Mouse (Mus musculus): Measurements from ENCODE around the gene Zfp683. TPM values are rescaled to one million over a fixed set of nuclear protein-coding genes. Genes with fewer than 3 reads are reported as not detected.

The Zfp683 gene
- polyA plus RNA-seq, 1 experiment: 3.6 TPM

DNA sequence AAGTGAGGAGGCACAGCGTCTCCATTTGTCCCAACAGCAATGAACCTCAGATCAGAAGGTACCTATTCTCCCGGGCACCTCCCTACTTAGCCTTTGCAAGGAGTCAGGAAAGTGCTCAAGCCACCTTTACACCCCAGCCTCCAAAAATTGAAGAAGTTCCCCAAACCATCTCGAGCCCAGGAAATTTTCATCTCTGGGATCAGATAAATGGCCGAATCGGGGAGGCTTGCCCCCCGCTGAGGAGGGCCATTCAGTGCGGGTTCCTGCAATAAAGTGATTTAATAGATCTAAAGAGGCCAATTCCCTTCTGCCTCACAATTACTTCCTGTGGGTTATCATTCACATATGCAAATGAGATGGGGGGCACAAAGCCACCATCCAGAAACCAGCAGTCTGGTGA is 37.4 kb upstream of the Zfp683 start:
- no peaks in the 10 kb centered on the region for H3K36me3 ChIP-seq (ENCODE audit: control insufficient read depth, insufficient read depth, low read length)
- no peaks in the 10 kb centered on the region; the same call in none of the 2 replicates for H3K4me1 ChIP-seq (ENCODE audit: control insufficient read depth, insufficient read depth, insufficient read length)
- H3K27me3 ChIP-seq (ENCODE audit: control insufficient read depth, insufficient read depth, low read length): peaks cover 19% of the 10 kb centered on the region
- H3K4me3 ChIP-seq (ENCODE audit: extremely low read depth, insufficient read depth, insufficient read length): no peak overlapping the region
- no peak for DNase-seq (ENCODE audit: low read depth in 1 of 2, low spot score in 2 of 2)
- WGBS: 26% methylated on average over 7 of the region's 7 CpGs
- TF ChIP-seq POLR2A (IDR thresholded peaks at IDR 0.05; ENCODE audit: low read depth, low read length) (no peak), CTCF (IDR thresholded peaks at IDR 0.05; ENCODE audit: extremely low read depth, insufficient read depth, insufficient read length, insufficient replicate concordance) (no peak)
- H3K27ac ChIP-seq (ENCODE audit: insufficient read depth, low read length): no peak overlapping the region

DNA sequence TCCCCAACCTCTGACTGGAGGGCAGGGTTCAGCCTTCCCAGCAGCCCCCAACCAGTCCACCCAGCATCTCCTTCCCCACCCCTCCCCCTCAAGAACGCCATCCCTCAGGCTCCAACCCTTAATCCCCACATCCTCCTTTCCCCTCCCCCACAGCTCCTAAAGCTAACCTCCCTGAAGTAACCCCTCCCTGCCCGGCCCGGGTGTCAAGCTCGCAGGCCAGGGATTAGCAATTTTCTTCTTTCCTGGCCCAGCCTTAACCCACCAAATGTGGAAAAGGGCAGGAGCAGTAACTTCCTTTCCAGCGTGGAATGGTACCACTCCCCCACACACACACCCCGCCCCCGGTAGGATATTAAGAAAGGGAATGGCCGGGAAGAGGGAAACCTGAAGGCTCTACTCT is 36.9 kb upstream of the Zfp683 start:
- no peak for TF ChIP-seq CTCF (IDR thresholded peaks at IDR 0.05; ENCODE audit: extremely low read depth, insufficient read depth, insufficient read length, insufficient replicate concordance)
- TF ChIP-seq POLR2A (IDR thresholded peaks at IDR 0.05; ENCODE audit: low read depth, low read length): no peak
- H3K4me3 ChIP-seq (ENCODE audit: extremely low read depth, insufficient read depth, insufficient read length): no peak overlapping the region
- WGBS: 9% methylated on average over 8 of the region's 8 CpGs

DNA sequence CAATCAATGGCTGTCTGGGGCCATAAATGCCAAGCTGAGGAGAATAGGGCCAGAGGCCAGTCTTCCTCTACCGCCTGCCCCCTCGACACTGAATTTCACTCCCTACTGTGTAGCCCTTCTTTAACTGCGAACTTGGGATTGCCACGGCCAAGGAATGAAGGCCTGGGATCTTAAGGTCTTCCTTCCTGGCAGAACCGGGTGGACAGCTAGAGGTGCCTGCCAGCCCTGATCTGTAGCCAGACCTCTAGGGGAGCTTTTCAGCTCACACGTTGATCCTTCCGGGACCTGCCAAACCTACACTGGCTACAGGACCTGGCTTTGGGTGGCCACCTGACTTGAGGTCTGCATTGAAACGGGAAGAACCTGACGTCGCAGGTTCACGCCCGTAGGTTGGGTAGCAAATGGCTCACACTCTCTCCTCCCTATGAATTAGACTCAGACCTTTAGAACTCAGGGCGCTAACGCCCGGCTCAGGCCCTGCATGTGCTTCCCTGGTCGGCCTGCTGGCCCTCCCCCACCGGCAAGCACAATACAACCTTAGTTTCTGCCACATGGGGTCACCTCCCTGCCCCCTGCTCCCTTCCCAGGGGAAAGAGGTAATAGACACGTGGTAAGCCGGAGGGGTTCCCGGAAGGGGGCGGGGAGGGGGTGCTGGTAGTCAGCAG is 36.3 kb upstream of the Zfp683 start:
- no peak for DNase-seq (ENCODE audit: low read depth in 1 of 2, low spot score in 2 of 2)
- H3K4me3 ChIP-seq (ENCODE audit: extremely low read depth, insufficient read depth, insufficient read length): no peak overlapping the region
- no peak overlapping the region for H3K27ac ChIP-seq (ENCODE audit: insufficient read depth, low read length)
- no peaks in the 10 kb centered on the region; the same call in none of the 2 replicates for H3K4me1 ChIP-seq (ENCODE audit: control insufficient read depth, insufficient read depth, insufficient read length)
- H3K36me3 ChIP-seq (ENCODE audit: control insufficient read depth, insufficient read depth, low read length): no peaks in the 10 kb centered on the region
- TF ChIP-seq POLR2A (IDR thresholded peaks at IDR 0.05; ENCODE audit: low read depth, low read length): no peak
- no peak for TF ChIP-seq CTCF (IDR thresholded peaks at IDR 0.05; ENCODE audit: extremely low read depth, insufficient read depth, insufficient read length, insufficient replicate concordance)
- peaks cover 19% of the 10 kb centered on the region for H3K27me3 ChIP-seq (ENCODE audit: control insufficient read depth, insufficient read depth, low read length)
- 8% methylated on average over 21 of the region's 21 CpGs for WGBS

More for the DNA sequence above, 36.9 kb upstream of the Zfp683 start:
- Histone ChIP-seq H3K27me3 (ENCODE audit: control insufficient read depth, insufficient read depth, low read length) (peaks cover 19% of the 10 kb centered on the region), H3K4me1 (ENCODE audit: control insufficient read depth, insufficient read depth, insufficient read length) (no peaks in the 10 kb centered on the region; the same call in none of the 2 replicates), H3K36me3 (ENCODE audit: control insufficient read depth, insufficient read depth, low read length) (no peaks in the 10 kb centered on the region), H3K27ac (ENCODE audit: insufficient read depth, low read length) (no peak overlapping the region)
- no peak for DNase-seq (ENCODE audit: low read depth in 1 of 2, low spot score in 2 of 2)

DNA sequence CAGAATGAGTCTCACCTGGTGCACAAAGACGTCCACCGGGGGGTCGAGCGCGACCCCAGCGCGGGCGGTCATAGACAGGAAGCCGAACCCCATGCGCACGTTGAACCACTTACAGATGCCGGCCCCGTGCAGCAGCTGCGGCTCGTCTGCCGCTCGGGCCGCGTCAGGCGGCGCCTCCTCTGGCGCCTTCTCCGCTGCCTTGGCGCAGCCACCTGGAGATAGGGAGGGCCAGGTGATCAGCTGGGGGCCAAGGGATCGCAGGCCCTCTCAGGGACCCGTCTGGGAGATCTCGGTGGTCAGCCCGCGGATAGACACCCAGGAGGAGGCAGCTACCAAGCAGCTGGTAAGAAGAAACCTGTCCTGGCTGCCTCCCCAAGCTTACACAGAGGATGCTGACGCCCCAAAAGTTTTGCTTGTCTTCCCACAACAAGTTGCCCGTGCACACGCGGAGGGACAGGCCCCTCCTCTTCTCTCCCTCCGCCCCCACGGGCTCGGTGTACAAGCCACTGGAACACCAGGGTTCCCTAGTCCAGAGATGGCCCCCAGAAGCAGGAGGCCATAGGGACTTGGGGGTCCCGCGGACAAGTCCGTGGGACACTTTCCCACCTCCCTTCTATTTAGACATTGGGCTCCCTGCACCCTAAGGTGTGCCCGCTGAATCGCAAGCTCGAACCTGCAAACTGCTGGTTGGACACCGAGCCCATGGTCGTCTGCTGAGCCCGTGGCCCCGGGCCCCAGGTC is 35.4 kb upstream of the Zfp683 start:
- no peak for DNase-seq (ENCODE audit: low read depth in 1 of 2, low spot score in 2 of 2)
- Histone ChIP-seq H3K4me3 (ENCODE audit: extremely low read depth, insufficient read depth, insufficient read length) (no peak overlapping the region), H3K4me1 (ENCODE audit: control insufficient read depth, insufficient read depth, insufficient read length) (no peaks in the 10 kb centered on the region; the same call in none of the 2 replicates), H3K27ac (ENCODE audit: insufficient read depth, low read length) (no peak overlapping the region), H3K36me3 (ENCODE audit: control insufficient read depth, insufficient read depth, low read length) (no peaks in the 10 kb centered on the region), H3K27me3 (ENCODE audit: control insufficient read depth, insufficient read depth, low read length) (peaks cover 19% of the 10 kb centered on the region)
- 3% methylated on average over 46 of the region's 46 CpGs for WGBS
- TF ChIP-seq POLR2A (IDR thresholded peaks at IDR 0.05; ENCODE audit: low read depth, low read length) (no peak), CTCF (IDR thresholded peaks at IDR 0.05; ENCODE audit: extremely low read depth, insufficient read depth, insufficient read length, insufficient replicate concordance) (no peak)

DNA sequence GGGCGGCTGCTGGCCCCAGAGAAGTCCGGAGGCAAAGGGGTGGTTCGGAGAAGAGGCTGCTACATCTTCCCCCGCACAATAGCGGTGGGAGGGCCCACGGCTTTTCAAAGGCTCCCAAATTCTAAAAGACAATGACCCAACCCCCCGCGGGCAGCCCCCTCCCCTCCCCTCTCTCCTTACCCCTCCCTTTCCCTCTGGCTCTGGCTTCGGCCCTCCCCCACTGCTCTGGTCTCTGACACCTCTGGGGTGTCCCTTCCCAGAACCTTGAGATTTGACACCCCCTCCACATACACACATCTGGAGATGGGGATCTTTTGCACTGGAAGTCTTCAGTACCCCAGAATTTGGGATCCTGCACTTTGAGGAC is 34.9 kb upstream of the Zfp683 start, which contains the start of gene Lin28a:
Gene Lin28a, minus strand, starts transcription at position 63 of the 367 bp plus-strand sequence.
- Histone ChIP-seq H3K4me3 (ENCODE audit: extremely low read depth, insufficient read depth, insufficient read length) (no peak within 1 kb of the TSS), H3K27me3 (ENCODE audit: control insufficient read depth, insufficient read depth, low read length) (peaks cover 19% of the 10 kb centered on the region), H3K27ac (ENCODE audit: insufficient read depth, low read length) (no peak within 1 kb of the TSS), H3K4me1 (ENCODE audit: control insufficient read depth, insufficient read depth, insufficient read length) (no peaks in the 10 kb centered on the region; the same call in none of the 2 replicates), H3K36me3 (ENCODE audit: control insufficient read depth, insufficient read depth, low read length) (no peaks in the 10 kb centered on the region)
- WGBS: 8% methylated on average over 9 of the region's 9 CpGs
- no peak for DNase-seq (ENCODE audit: low read depth in 1 of 2, low spot score in 2 of 2)
- TF ChIP-seq POLR2A (IDR thresholded peaks at IDR 0.05; ENCODE audit: low read depth, low read length): no peak
- TF ChIP-seq CTCF (IDR thresholded peaks at IDR 0.05; ENCODE audit: extremely low read depth, insufficient read depth, insufficient read length, insufficient replicate concordance): no peak

DNA sequence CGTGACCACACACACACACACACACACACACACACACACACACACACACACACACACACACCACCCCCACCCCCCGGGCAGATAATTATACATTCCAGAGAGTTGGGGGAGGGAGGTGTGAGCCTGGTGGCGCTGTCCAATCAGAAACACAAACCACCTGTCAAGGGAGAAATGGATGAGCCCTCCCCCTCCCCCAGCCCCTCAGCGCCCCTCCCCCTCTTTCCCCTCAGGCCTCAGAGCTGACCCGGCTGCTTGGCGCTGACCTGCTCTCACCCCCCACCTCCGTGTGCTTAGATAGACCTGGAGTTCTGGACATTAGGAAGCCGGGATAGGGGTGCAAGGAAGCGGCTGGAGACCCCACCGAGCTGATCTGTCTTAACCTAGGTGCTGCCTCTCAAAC is 34.4 kb upstream of the Zfp683 start:
- no peak for DNase-seq (ENCODE audit: low read depth in 1 of 2, low spot score in 2 of 2)
- Histone ChIP-seq H3K4me1 (ENCODE audit: control insufficient read depth, insufficient read depth, insufficient read length) (no peaks in the 10 kb centered on the region; the same call in none of the 2 replicates), H3K36me3 (ENCODE audit: control insufficient read depth, insufficient read depth, low read length) (no peaks in the 10 kb centered on the region), H3K27me3 (ENCODE audit: control insufficient read depth, insufficient read depth, low read length) (peaks cover 19% of the 10 kb centered on the region), H3K27ac (ENCODE audit: insufficient read depth, low read length) (no peak overlapping the region), H3K4me3 (ENCODE audit: extremely low read depth, insufficient read depth, insufficient read length) (no peak overlapping the region)
- TF ChIP-seq CTCF (IDR thresholded peaks at IDR 0.05; ENCODE audit: extremely low read depth, insufficient read depth, insufficient read length, insufficient replicate concordance): no peak
- TF ChIP-seq POLR2A (IDR thresholded peaks at IDR 0.05; ENCODE audit: low read depth, low read length): no peak
- WGBS: 4% methylated on average over 10 of the region's 10 CpGs

Measured in spleen, adult 2 months (tissue).